Mouse (Mus musculus): ENCODE measurements at regions not wholly inside any gene's neighbourhood (a gene's known extent, or its start where the extent isn't known, plus 50 kb on each side); places are given as distances from the start of the nearest gene placed in this dataset.

DNA sequence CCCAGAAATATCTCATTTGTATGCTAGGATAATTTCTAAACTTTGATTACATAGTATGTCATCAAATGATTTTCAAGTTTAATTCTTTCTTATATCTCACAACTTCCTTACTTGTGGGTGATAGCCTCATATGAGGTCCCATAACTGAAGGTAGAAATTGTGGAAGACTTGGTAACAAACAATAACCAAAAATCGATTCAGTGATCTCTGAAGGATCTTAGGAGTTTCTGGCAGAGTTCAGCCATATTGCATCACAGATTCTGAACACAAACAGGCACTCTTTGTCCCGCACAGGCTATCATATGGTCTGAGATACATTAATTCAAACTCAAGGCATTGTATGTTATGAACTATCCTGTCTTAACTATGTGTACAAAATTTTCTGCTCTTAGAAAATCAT, 385.2 kb downstream of the Nr2f2 start:
- TF ChIP-seq POLR2A (IDR thresholded peaks at IDR 0.05; ENCODE audit: insufficient read depth, low read depth, low read length) (no peak), CTCF (IDR thresholded peaks at IDR 0.05; ENCODE audit: insufficient read depth, low read depth, low read length) (no peak)
